Mouse (Mus musculus): ENCODE data around the gene Fignl1. TPM values are rescaled to one million over a fixed set of nuclear protein-coding genes. Genes with fewer than 3 reads are reported as not detected.

Fignl1 gene
- polyA plus RNA-seq, 1 experiment from 2014 or later = 122 TPM

- Histone ChIP-seq H3K27ac (ENCODE audit: low read depth, low read length) (peak overlapping the region; percentile 95), H3K27me3 (replicated peaks; ENCODE audit: control insufficient read depth, insufficient read depth, low read length) (no peaks in the 10 kb centered on the region), H3K4me2 (peak overlapping the region; percentile 77), H3K4me1 (replicated peaks; ENCODE audit: control insufficient read depth, insufficient read depth, low read length) (peaks cover 14% of the 10 kb centered on the region), H3K4me3 (ENCODE audit: low read depth, low read length) (peak overlapping the region; percentile 75), H3K36me3 (ENCODE audit: control insufficient read depth, insufficient read depth, low read length) (peaks cover 6% of the 10 kb centered on the region), H3K9ac (ENCODE audit: low read depth, low read length) (peak overlapping the region; percentile 96), H3K9me3 (ENCODE audit: control insufficient read depth, low read length) (no peaks in the 10 kb centered on the region)
- 13% methylated on average over 11 of the region's 11 CpGs for WGBS
- ATAC-seq (replicated peaks; ENCODE audit: low FRiP score) (peak; percentile 15), DNase-seq (ENCODE audit: low spot score) (no peak)
These were observed 828 bp upstream of the Fignl1 start for GRCm38 (mm10) chr11:11809404-11810175.

- Histone ChIP-seq H3K4me2 (peak overlapping the region; percentile 77), H3K9ac (ENCODE audit: low read depth, low read length) (peak overlapping the region; percentile 96), H3K9me3 (ENCODE audit: control insufficient read depth, low read length) (no peaks in the 10 kb centered on the region), H3K27me3 (replicated peaks; ENCODE audit: control insufficient read depth, insufficient read depth, low read length) (no peaks in the 10 kb centered on the region), H3K36me3 (ENCODE audit: control insufficient read depth, insufficient read depth, low read length) (peaks cover 16% of the 10 kb centered on the region), H3K4me3 (ENCODE audit: low read depth, low read length) (peak overlapping the region; percentile 75), H3K27ac (ENCODE audit: low read depth, low read length) (peak overlapping the region; percentile 95), H3K4me1 (replicated peaks; ENCODE audit: control insufficient read depth, insufficient read depth, low read length) (peaks cover 14% of the 10 kb centered on the region)
- peak; percentile 75 for ATAC-seq (replicated peaks; ENCODE audit: low FRiP score)
- 10% methylated on average over 25 of the region's 25 CpGs for WGBS
- DNase-seq (ENCODE audit: low spot score) = no peak
These were observed 535 bp downstream of the Fignl1 start for GRCm38 (mm10) chr11:11808035-11808819.

GRCm38 (mm10) chr11:11805951-11806350 is 2.8 kb downstream of the Fignl1 start:
- peaks cover 33% of the 10 kb centered on the region for H3K36me3 ChIP-seq (ENCODE audit: control insufficient read depth, insufficient read depth, low read length)
- no peaks in the 10 kb centered on the region for H3K9me3 ChIP-seq (ENCODE audit: control insufficient read depth, low read length)
- H3K4me2 ChIP-seq = no peak overlapping the region
- no peaks in the 10 kb centered on the region for H3K27me3 ChIP-seq (replicated peaks; ENCODE audit: control insufficient read depth, insufficient read depth, low read length)
- no peak overlapping the region for H3K9ac ChIP-seq (ENCODE audit: low read depth, low read length)
- H3K27ac ChIP-seq (ENCODE audit: low read depth, low read length) = no peak overlapping the region
- H3K4me3 ChIP-seq (ENCODE audit: low read depth, low read length) = no peak overlapping the region
- WGBS = 80% methylated on average over 4 of the region's 4 CpGs
- ATAC-seq (replicated peaks; ENCODE audit: low FRiP score) (no peak), DNase-seq (ENCODE audit: low spot score) (no peak)
- H3K4me1 ChIP-seq (replicated peaks; ENCODE audit: control insufficient read depth, insufficient read depth, low read length) = peaks cover 19% of the 10 kb centered on the region

GRCm38 (mm10) chr11:11804421-11804820 is 4.3 kb downstream of the Fignl1 start:
- H3K27ac ChIP-seq (ENCODE audit: low read depth, low read length) = no peak overlapping the region
- DNase-seq (ENCODE audit: low spot score) = no peak
- no peak overlapping the region for H3K4me2 ChIP-seq
- H3K9me3 ChIP-seq (ENCODE audit: control insufficient read depth, low read length) = no peaks in the 10 kb centered on the region
- 83% methylated on average over 5 of the region's 5 CpGs for WGBS
- H3K4me3 ChIP-seq (ENCODE audit: low read depth, low read length) = no peak overlapping the region
- H3K4me1 ChIP-seq (replicated peaks; ENCODE audit: control insufficient read depth, insufficient read depth, low read length) = peaks cover 14% of the 10 kb centered on the region
- peaks cover 41% of the 10 kb centered on the region for H3K36me3 ChIP-seq (ENCODE audit: control insufficient read depth, insufficient read depth, low read length)
- no peaks in the 10 kb centered on the region for H3K27me3 ChIP-seq (replicated peaks; ENCODE audit: control insufficient read depth, insufficient read depth, low read length)
- ATAC-seq (replicated peaks; ENCODE audit: low FRiP score) = no peak
- no peak overlapping the region for H3K9ac ChIP-seq (ENCODE audit: low read depth, low read length)

GRCm38 (mm10) chr11:11801067-11801466 is 7.7 kb downstream of the Fignl1 start:
- H3K27ac ChIP-seq (ENCODE audit: low read depth, low read length) = no peak overlapping the region
- no peaks in the 10 kb centered on the region for H3K27me3 ChIP-seq (replicated peaks; ENCODE audit: control insufficient read depth, insufficient read depth, low read length)
- DNase-seq (ENCODE audit: low spot score) = no peak
- H3K36me3 ChIP-seq (ENCODE audit: control insufficient read depth, insufficient read depth, low read length) = peaks cover 56% of the 10 kb centered on the region
- no peaks in the 10 kb centered on the region for H3K9me3 ChIP-seq (ENCODE audit: control insufficient read depth, low read length)
- no peak; the same call in 1 of the 2 replicates for ATAC-seq (replicated peaks; ENCODE audit: low FRiP score)
- no peak overlapping the region for H3K9ac ChIP-seq (ENCODE audit: low read depth, low read length)
- no peak overlapping the region for H3K4me3 ChIP-seq (ENCODE audit: low read depth, low read length)
- H3K4me1 ChIP-seq (replicated peaks; ENCODE audit: control insufficient read depth, insufficient read depth, low read length) = peaks cover 14% of the 10 kb centered on the region
- H3K4me2 ChIP-seq = peak overlapping the region; percentile 34
- WGBS = 79% methylated on average over 9 of the region's 9 CpGs

GRCm38 (mm10) chr11:11800304-11800703 is 8.5 kb downstream of the Fignl1 start:
- H3K36me3 ChIP-seq (ENCODE audit: control insufficient read depth, insufficient read depth, low read length) = peaks cover 51% of the 10 kb centered on the region
- H3K9ac ChIP-seq (ENCODE audit: low read depth, low read length) = no peak overlapping the region
- peaks cover 14% of the 10 kb centered on the region for H3K4me1 ChIP-seq (replicated peaks; ENCODE audit: control insufficient read depth, insufficient read depth, low read length)
- ATAC-seq (replicated peaks; ENCODE audit: low FRiP score) = no peak
- no peak for DNase-seq (ENCODE audit: low spot score)
- no peak overlapping the region for H3K27ac ChIP-seq (ENCODE audit: low read depth, low read length)
- WGBS = 95% methylated on average over 3 of the region's 3 CpGs
- no peaks in the 10 kb centered on the region for H3K9me3 ChIP-seq (ENCODE audit: control insufficient read depth, low read length)
- H3K4me2 ChIP-seq = no peak overlapping the region
- no peaks in the 10 kb centered on the region for H3K27me3 ChIP-seq (replicated peaks; ENCODE audit: control insufficient read depth, insufficient read depth, low read length)
- H3K4me3 ChIP-seq (ENCODE audit: low read depth, low read length) = no peak overlapping the region

- ATAC-seq (replicated peaks; ENCODE audit: low FRiP score) (no peak), DNase-seq (ENCODE audit: low spot score) (no peak)
- H3K27me3 ChIP-seq (replicated peaks; ENCODE audit: control insufficient read depth, insufficient read depth, low read length) = no peaks in the 10 kb centered on the region
- H3K9me3 ChIP-seq (ENCODE audit: control insufficient read depth, low read length) = no peaks in the 10 kb centered on the region
- peaks cover 42% of the 10 kb centered on the region for H3K36me3 ChIP-seq (ENCODE audit: control insufficient read depth, insufficient read depth, low read length)
- no peak overlapping the region for H3K9ac ChIP-seq (ENCODE audit: low read depth, low read length)
- no peak overlapping the region for H3K27ac ChIP-seq (ENCODE audit: low read depth, low read length)
- peaks cover 14% of the 10 kb centered on the region for H3K4me1 ChIP-seq (replicated peaks; ENCODE audit: control insufficient read depth, insufficient read depth, low read length)
- H3K4me3 ChIP-seq (ENCODE audit: low read depth, low read length) = no peak overlapping the region
- 97% methylated on average over 1 of the region's 1 CpGs for WGBS
- no peak overlapping the region for H3K4me2 ChIP-seq
These were observed 10.1 kb downstream of the Fignl1 start for GRCm38 (mm10) chr11:11798690-11799089.

- H3K27me3 ChIP-seq (replicated peaks; ENCODE audit: control insufficient read depth, insufficient read depth, low read length) = no peaks in the 10 kb centered on the region
- H3K4me3 ChIP-seq (ENCODE audit: low read depth, low read length) = no peak overlapping the region
- H3K4me1 ChIP-seq (replicated peaks; ENCODE audit: control insufficient read depth, insufficient read depth, low read length) = no peaks in the 10 kb centered on the region
- peaks cover 18% of the 10 kb centered on the region for H3K36me3 ChIP-seq (ENCODE audit: control insufficient read depth, insufficient read depth, low read length)
- H3K27ac ChIP-seq (ENCODE audit: low read depth, low read length) = no peak overlapping the region
- no peak overlapping the region for H3K9ac ChIP-seq (ENCODE audit: low read depth, low read length)
- DNase-seq (ENCODE audit: low spot score) (no peak), ATAC-seq (replicated peaks; ENCODE audit: low FRiP score) (no peak)
- no peak overlapping the region for H3K4me2 ChIP-seq
- H3K9me3 ChIP-seq (ENCODE audit: control insufficient read depth, low read length) = no peaks in the 10 kb centered on the region
- WGBS = 75% methylated on average over 1 of the region's 1 CpGs
These were observed 14.1 kb downstream of the Fignl1 start for GRCm38 (mm10) chr11:11794626-11795025.

All from liver, embryonic 11.5 days (tissue).